Mouse (Mus musculus) c-Kit-positive CD71-positive TER-119-positive erythroid progenitor cells, embryonic 14.5 days (primary cell): ENCODE measurements around the gene Abhd17b.
"Not testable (repeated sequence)": the region's sequence is repeated elsewhere in the genome, so short reads cannot be mapped to it uniquely, and the experiment has no call there.

ENCODE experiments used
- DNase-seq: peaks from one replicate; pipeline ENCODE4 v3.0.0-alpha.2; 2013; ENCODE audit warnings: low spot score

The Abhd17b gene

GRCm38 (mm10) chr19:21653172-21653981 is at the start of gene Abhd17b:
Gene Abhd17b, plus strand, starts transcription at chr19:21653185.
- DNase-seq: peak; percentile 16

- DNase-seq: no peak
Measured at GRCm38 (mm10) chr19:21603836-21604235, 49.1 kb upstream of the Abhd17b start.

- DNase-seq: no peak
Measured at GRCm38 (mm10) chr19:21605294-21605693, 47.7 kb upstream of the Abhd17b start.

GRCm38 (mm10) chr19:21610240-21610639 is 42.7 kb upstream of the Abhd17b start:
- no peak for DNase-seq

- no peak for DNase-seq
Measured at GRCm38 (mm10) chr19:21611297-21611696, 41.7 kb upstream of the Abhd17b start.

GRCm38 (mm10) chr19:21611725-21612575 is 41.0 kb upstream of the Abhd17b start:
- DNase-seq: no peak

- DNase-seq: no peak
Measured at GRCm38 (mm10) chr19:21615801-21616200, 37.2 kb upstream of the Abhd17b start.

GRCm38 (mm10) chr19:21623410-21624147 is 29.4 kb upstream of the Abhd17b start:
- DNase-seq: no peak

GRCm38 (mm10) chr19:21624148-21624535 is 28.8 kb upstream of the Abhd17b start:
- no peak for DNase-seq

- DNase-seq: no peak
Measured at GRCm38 (mm10) chr19:21626271-21626988, 26.6 kb upstream of the Abhd17b start.

GRCm38 (mm10) chr19:21628440-21628839 is 24.5 kb upstream of the Abhd17b start:
- not testable (repeated sequence) for DNase-seq

GRCm38 (mm10) chr19:21629030-21629429 is 24.0 kb upstream of the Abhd17b start:
- no peak for DNase-seq

GRCm38 (mm10) chr19:21629501-21629900 is 23.5 kb upstream of the Abhd17b start:
- DNase-seq: no peak

- DNase-seq: no peak
Measured at GRCm38 (mm10) chr19:21630656-21631331, 22.2 kb upstream of the Abhd17b start.

GRCm38 (mm10) chr19:21635406-21635805 is 17.6 kb upstream of the Abhd17b start:
- no peak for DNase-seq

- no peak for DNase-seq
Measured at GRCm38 (mm10) chr19:21636907-21637306, 16.1 kb upstream of the Abhd17b start.

GRCm38 (mm10) chr19:21637672-21638071 is 15.3 kb upstream of the Abhd17b start:
- DNase-seq: no peak

- DNase-seq: no peak
Measured at GRCm38 (mm10) chr19:21643935-21644334, 9.1 kb upstream of the Abhd17b start.

GRCm38 (mm10) chr19:21645301-21645700 is 7.7 kb upstream of the Abhd17b start:
- DNase-seq: no peak

GRCm38 (mm10) chr19:21646142-21646541 is 6.8 kb upstream of the Abhd17b start:
- DNase-seq: no peak

- DNase-seq: no peak
Measured at GRCm38 (mm10) chr19:21651664-21652063, 1.3 kb upstream of the Abhd17b start.
